Mouse (Mus musculus) cerebellum, adult 11 months (tissue): ENCODE data around the gene Olfr145.

ENCODE experiments used
- DNase-seq: peaks from one replicate; pipeline ENCODE4 v3.0.0; 2022

The Olfr145 gene

GRCm38 (mm10) chr9:37896661-37897060 is at the start of gene Olfr145:
Gene Olfr145, plus strand, starts transcription at chr9:37896724.
- no peak for DNase-seq

DNA sequence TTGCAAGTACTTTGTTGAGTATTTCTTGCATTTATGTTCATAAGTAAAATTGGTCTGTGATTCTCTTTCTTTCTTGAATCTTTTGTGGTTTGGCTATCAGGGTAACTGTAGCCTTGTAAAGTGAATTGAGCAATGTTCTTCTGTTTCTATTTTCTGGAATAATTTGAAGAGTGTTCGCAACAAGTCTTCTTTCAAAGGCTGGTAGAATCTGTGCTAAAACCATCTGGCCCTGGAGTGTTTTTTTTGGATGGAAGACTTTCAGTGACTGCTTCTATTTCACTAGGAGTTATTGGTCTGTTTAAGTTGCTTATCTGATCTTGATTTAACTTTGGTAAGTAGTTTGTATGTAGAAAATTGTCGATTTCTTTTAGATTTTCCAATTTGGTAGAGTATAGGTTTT is 47.3 kb upstream of the Olfr145 start:
- DNase-seq = no peak

DNA sequence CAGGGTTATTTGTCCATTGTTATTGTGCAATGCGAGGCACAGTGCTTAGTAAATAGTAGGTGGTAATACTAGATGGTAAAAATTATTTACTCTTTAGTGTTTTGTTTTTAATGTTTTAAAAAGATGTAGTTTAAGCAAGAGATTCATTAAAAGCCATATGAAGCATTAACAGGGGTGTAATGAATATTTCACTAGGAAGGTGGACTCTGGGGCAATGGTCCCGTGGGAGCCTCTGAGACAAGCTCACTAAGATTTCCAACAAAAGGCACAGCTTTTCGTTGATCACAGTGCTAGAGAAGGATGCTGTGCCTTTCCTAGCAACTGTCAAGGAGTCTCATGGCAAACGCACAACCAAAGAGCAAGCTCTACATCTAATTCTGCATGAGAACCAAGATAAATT is 42.6 kb upstream of the Olfr145 start, which contains the start of gene Olfr877:
Gene Olfr877, plus strand, starts transcription at position 301 of the 400 bp plus-strand sequence.
- no peak for DNase-seq

DNA sequence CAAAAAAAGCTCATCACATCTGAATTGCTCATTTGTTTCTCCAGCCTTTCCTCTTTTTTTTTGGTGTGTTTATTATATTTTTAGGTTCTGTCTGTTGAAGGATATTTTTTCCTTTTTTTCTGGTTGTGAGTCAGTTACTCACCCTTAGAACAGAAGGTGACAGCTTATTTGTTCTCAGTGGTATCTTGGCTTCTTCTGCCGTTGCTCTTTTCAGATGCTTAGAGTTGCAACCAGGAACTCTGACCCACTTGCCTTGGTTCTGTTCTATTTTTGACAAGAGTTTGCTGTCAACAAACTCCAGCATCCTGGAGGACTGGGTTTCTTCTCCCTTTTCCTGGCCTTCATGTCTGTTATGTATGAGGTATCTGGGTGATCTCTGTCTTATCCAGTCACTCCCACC is 33.2 kb upstream of the Olfr145 start:
- DNase-seq = no peak

DNA sequence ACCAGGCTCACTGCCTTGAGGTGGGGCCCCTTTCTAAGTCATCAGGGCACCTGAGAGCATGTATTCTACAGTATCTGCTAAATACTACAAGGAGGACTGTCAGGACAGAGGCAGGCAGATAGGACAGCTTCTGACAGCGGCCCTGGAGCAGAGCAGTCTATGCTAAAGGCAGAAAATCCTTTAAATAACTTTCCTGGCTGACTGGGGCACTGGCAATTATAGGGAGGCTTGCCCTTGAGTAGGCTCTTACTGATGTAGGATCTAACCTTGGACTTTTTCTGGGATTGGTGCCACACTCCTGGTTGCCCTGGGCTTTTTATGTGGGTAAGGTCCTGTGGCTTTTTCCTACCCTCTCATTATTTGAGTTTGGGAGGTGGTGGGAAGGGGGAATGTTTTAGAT is 26.3 kb upstream of the Olfr145 start:
- no peak for DNase-seq

- DNase-seq = no peak
Measured at GRCm38 (mm10) chr9:37871097-37871496, 25.4 kb upstream of the Olfr145 start.

GRCm38 (mm10) chr9:37871536-37871935 is 25.0 kb upstream of the Olfr145 start:
- DNase-seq = no peak

GRCm38 (mm10) chr9:37890960-37891359 is 5.6 kb upstream of the Olfr145 start:
- DNase-seq = no peak

DNA sequence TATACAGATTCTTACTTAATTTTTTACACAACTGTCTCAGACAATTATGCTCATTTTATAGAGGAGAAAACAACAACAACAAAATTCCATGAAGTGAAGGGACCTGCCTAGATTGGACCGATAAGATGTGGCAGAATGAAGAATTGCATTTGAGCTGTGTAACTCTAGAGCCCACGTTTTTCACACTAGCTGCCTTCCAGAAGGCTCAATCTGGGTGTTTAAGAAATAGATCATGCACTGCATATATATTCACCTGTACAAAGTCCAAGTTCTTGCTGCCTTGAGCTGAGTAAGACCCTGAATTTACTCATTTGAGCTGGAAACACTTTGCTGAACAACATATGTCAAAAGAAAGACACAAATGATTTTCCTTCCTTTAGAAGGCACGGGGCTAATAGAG is 9.0 kb downstream of the Olfr145 start:
- no peak for DNase-seq

DNA sequence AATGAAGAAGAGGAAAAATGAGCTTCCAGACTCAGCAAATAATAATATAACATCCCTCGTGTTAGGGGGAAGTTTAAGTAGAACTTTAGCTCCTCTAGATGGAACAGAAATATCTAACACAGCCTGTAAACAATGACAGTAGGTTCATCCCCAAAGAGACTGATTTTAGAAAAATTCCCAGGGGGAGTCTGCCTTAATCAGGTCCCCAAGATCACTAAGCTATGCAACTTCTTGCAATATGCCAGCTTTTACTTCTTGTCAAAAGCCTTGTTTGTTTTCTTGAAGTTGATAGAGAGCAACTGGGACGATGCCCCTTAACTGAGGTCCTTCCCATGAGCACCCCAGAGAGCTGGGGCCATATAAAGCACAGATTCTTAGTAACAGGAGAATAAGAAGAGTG is 21.0 kb downstream of the Olfr145 start, which contains the start of gene Olfr878:
Gene Olfr878, plus strand, starts transcription at position 301 of the 400 bp plus-strand sequence.
- no peak for DNase-seq

DNA sequence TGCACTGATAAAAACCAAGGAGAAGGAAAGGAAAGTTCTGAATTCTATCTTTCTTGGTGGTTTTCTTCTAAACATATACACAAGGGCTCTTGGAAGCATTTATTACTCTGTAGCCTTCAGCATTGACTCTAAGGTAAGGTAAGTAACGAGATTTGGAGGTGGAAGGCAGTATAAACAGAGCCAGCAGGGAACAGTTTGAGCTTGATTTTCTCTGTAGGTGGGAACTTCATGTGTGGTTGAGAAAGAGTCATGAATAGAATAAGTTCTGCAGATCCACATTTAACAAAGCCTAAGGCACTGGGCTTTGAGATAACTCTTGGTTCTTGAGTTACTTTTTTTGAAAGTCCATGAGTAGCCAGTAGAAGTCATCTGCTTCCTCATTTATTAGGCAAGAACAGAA is 21.5 kb downstream of the Olfr145 start:
- no peak for DNase-seq

GRCm38 (mm10) chr9:37924194-37924593 is 27.7 kb downstream of the Olfr145 start:
- no peak for DNase-seq

- DNase-seq = no peak
Measured at GRCm38 (mm10) chr9:37925445-37925844, 28.9 kb downstream of the Olfr145 start.

DNA sequence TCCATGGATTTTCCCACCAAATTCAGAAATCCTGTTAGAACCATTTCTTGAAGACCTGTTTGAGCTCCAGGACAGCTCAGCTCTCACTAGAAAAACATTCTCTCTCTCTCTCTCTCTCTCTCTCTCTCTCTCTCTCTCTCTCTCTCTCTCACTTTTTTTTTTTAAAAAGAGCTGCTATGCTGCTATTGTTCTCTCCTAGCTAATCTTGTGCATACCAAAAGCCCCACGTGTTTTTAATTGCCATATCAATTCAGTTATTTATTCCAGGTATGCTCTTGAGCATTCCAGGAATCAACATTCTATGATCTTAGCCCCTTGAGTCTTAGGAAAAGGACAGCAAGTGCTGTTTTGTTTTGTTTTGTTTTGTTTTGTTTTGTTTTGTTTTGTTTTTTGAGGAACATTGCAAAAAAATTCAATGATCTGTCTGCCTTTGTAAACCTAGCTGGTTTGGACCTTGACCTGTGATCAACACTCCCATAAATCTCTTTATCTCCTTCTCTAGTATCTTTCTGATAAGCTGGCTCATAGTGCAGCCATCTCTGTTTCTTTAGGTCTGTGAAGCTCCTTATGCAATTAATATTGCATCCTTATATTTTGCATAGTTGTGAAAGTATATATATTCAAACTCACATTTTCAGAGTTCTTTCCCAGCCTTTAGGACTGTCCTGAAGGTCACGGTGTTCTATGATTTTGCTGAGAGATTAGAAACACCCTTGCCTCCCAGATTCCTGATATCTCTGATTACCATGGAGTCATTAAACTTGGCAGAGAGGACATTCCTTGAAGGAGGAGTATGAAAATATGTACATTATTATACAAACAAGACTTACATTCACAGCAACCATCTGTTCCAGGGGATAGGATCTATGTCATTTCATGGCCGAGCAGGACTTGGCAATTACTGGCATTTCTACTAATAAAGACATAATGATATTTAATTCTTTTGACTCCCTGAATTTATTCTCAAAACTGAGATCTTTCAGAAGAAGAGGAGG is 29.8 kb downstream of the Olfr145 start:
- DNase-seq = no peak

GRCm38 (mm10) chr9:37932519-37932918 is 36.0 kb downstream of the Olfr145 start:
- peak; percentile 6 for DNase-seq

DNA sequence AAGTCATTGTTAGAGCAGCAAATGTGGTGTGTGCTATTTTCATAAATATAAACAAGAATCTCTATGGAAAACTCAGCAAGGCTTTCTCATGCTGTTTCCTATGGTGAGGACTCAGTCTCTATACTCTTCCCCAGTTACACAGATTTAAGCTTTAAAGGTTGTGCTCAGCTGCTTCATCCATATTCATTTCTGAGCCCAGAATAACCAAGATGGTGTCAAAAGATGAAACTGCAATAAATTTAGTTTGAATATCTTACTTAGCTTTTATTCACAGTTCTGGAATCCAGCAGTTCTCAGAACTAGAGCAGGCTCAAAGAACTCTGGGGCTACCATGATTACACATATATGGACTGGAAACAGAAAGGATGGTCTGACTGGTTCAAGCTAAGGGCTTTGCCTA is 37.6 kb downstream of the Olfr145 start:
- no peak for DNase-seq

GRCm38 (mm10) chr9:37941167-37941566 is 44.6 kb downstream of the Olfr145 start:
- no peak for DNase-seq
